Mouse (Mus musculus): ENCODE measurements around the gene Gtpbp1.

The Gtpbp1 gene

DNA sequence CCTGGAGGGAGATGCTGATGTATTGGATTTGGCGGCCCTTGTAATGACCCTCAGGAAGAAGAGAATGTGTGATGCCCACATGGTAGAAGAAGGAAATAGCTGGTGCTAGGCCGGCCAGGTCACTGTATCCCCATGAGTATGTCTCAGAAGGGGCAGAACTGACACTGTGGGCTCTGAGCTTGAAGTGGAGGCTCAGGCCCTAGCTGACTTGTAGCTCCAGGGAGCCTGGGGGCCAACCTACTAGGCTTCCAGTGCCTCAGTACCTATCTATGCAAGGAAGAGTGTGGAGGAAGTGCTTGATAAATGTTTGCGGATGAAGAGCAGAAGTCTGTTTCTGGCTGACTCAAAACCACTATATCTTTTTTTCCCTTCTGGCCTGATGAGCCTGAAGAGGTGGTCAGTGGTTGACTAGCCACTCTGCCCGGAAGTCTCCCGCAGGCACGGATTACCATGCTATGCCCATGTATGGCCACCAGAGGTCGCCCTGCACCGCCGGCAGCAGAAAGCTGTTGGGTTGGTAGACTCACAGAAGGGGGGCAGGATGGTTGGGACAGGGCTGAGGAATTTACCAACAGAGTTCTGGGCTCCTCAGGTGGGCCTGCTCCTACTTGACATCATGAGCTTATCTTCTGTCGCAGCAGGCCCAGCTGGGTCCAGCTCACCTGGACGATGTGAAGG lies 62.2 kb downstream of the Gtpbp1 start:
- no peak for DNase-seq (ENCODE audit: extremely low spot score, low read depth, low spot score)

DNA sequence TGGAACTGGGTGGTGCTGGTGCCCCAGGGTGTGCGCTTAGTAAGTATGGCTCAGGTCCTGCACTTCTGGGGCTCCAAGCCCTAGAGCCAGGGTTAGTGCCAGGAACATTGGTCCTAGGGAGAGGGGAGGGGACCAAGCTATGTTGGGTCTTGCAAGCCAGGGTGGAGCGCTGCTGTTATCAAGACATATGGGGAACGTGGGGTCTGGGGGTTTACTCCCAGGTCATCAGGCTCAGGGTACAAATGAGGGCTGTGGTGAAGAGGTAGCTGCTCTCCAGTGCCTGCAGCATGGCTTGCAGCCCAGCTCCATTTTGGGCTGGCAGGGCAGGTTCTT lies 62.7 kb downstream of the Gtpbp1 start:
- DNase-seq (ENCODE audit: extremely low spot score, low read depth, low spot score), result no peak

DNA sequence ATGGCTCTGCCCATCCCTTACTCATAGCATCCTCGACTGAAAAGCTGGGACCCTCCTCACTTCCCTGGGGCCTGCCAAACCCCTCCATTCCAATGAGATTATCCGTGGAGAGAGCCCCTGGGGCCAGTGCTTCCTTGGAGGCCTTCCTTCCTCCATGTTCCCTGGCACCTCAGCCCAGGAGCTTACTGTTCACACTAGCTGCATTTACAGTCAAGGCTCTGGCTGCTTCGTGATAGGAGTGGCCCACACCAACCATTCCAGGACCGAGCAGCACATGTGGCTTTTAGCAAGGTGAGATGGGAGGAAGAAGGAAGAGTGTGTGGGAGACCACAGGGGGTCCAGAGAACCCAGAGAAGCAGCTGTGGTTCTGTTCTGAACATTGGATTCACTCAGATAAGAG lies 63.2 kb downstream of the Gtpbp1 start:
- no peak for DNase-seq (ENCODE audit: extremely low spot score, low read depth, low spot score)

DNA sequence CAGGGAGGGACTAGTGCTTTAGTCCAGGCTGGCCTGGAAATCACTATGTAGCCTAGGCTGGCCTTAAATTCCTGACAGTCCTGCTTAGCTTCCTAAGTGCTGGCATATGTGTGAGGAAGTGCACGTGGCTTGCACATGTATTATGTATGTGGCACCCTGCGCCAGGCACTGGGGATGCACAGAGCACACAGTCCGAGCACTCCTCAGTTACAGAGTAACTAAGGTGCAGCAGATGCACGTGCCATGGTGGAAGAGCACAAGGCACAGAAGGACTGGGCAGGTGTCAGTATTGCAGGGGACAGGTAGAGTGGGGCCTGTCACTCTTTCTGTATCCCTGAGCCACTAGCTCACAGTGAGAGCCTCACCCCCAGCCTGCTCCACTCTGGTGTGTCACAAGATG lies 64.5 kb downstream of the Gtpbp1 start:
- no peak for DNase-seq (ENCODE audit: extremely low spot score, low read depth, low spot score)

DNA sequence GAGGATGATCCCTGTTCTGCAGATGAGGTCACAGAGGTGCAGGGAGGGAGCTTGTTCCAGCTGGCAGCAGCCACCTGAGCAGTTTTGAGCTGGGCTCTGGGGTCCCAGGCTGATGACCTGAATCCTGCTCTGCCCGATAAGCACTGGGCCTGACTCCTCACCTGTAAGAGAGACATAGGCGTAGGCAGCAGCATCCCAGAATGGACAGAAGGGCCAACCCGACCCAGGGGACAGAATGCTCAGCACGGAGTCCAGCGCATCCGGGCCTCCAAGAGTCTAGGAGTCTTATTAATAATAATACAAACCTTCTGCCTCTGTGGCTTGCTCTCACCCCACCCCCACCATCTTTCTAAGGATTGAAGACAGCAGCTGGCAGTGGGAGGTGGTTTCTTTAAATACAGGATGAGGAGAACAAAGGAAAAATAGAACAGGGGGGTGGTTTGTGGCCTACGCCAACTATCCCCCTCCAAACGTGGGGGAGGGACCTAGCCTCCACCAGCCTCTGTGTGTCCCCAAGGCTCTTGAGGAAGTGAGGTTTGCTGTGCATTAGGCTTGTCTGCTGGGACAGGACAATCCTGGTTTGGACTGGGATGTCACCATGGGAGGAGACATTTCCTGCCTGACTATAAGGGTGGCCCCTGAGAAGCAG lies 65.5 kb downstream of the Gtpbp1 start:
- DNase-seq (ENCODE audit: extremely low spot score, low read depth, low spot score), result no peak

DNA sequence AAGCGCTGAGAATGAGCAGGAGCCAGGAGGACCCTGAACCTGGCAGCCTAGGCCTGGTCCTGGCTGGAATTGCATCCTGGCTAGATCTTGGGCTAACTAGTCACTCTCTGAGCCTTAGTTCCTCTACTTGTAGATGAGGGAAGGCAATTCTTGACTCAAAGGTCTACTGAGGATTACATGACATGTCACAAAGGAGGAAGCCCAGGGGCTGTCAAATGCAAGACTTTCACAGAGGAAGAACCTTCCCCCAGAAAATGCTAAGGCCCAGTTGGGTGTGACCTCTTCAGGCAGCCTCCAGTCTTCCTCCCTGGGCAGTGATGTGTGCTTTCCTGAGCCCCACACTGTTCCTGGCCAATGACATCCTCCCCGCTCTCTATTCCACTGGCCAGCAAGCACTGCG lies 66.5 kb downstream of the Gtpbp1 start:
- no peak for DNase-seq (ENCODE audit: extremely low spot score, low read depth, low spot score)

DNA sequence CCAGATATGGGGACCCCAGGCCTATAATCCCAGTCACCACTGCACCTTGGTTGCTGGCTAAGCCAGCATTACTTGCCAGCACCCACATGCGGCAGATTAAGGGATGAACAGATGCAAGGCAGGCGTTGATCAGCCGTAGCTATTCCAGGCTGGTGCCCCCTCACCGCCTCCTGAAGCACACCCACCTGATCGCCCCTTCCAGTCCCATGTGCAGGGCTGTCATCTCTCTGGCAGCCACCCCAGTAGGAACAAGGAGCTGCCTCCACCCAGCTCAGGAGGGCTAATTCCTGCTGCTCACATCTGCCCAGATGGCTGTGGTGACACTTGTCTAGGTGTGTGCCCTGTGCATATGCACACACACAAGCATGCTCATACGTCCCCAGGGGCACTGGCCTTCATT lies 70.3 kb downstream of the Gtpbp1 start:
- no peak for DNase-seq (ENCODE audit: extremely low spot score, low read depth, low spot score)

DNA sequence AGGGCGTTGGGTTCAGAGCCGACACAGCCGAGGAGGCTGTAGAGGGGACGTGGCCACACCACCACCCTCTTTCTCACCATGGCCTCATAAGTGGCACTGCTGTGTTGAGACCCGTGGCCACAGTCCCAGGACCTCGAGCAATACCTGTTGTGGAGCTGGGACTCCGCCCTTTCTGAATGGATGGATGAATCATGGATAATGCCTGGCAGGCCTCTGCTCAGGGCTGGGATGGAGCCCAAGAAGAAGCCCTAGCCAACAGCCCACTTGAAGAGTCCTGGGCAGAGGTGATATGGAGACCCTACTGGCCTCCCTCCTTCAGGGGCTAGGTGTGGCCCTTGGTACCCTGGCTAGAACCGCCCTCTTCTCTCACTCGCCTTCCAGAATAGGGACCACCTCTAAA lies 72.4 kb downstream of the Gtpbp1 start:
- DNase-seq (ENCODE audit: extremely low spot score, low read depth, low spot score), result no peak

DNA sequence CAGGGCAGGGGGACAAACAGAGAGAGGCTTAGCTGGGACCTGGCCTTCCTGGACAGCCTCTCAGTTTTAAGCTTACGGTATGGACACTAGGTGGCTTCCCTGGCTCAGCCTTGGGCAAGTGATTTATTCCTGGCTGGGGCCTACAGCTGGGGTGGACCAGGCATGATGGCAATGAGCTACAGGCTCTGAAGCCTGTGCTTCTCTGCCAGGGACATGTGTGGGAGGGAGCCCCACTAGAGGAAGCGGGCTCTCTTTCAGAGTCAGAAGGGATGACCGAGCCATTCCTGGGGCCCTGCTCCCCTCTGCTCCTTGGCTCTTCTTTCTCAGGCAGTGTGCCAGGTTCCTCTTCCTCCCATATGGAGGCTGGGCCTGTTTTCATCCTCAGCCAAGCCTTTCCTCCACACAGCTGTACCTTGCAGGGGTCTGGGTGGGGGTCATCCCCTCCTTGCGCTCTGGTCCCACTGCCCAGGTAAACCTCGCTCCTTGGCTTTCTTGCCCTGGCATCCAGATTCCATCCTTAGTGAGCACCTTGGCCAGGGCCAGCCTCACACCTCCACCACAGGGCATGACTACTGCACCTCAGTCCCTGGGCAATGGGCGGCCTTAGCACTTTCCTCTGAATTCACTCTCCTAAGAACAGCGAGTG lies 73.1 kb downstream of the Gtpbp1 start:
- DNase-seq (ENCODE audit: extremely low spot score, low read depth, low spot score), result no peak

DNA sequence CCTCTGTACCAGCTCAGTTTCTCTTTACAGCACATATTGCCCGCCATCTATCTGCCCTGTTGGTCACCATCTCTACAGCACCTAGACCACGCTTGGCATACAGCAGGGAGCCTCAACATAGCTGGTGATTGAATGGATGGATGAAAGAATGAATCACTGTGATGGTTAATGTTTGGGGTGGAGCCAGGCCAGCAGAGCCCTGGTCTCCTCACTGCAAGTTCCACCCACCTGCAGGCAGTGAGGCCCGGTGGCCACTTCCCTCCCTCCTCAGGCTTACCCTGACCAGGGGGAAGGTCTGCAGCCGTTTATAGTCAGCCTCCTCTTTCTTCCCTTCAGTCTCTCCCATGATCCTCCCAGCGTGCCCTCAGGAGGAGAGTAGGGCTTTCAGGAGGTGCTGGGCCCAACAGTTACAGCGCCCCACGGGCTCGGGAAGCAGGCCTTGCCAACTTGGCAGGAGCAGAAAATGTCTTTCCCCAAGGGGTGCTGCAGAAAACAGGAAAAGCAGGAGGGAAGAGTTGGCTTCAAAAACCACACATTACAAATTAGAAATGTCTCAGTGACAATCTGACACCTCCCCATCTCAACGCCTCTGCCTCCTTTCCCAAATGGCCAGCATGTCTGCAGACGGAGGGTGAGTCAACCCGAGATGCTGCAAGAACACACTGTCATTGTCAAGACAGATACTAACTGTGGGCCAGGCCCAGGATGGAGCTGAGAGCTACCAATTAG lies 74.1 kb downstream of the Gtpbp1 start:
- no peak for DNase-seq (ENCODE audit: extremely low spot score, low read depth, low spot score)

DNA sequence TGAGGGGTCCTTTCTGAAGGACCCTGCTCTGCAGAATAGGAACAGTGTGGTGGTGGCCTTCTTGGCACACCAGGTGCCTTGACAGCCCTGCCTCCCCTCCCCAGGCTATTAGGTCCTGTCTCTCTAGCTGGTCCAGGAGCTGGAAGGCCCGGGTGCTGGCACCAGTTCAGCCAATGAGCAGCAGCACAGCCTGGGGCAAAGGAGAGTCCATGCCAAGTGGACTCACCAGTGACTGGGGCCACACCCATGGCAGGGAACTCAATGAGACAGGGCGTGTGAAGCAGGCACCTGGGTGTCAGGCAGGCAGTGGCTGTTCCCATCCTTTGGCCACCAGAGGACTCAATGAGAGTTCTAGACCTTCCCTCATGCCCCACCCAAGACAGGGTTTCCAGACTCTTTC lies 74.7 kb downstream of the Gtpbp1 start:
- DNase-seq (ENCODE audit: extremely low spot score, low read depth, low spot score), result no peak

DNA sequence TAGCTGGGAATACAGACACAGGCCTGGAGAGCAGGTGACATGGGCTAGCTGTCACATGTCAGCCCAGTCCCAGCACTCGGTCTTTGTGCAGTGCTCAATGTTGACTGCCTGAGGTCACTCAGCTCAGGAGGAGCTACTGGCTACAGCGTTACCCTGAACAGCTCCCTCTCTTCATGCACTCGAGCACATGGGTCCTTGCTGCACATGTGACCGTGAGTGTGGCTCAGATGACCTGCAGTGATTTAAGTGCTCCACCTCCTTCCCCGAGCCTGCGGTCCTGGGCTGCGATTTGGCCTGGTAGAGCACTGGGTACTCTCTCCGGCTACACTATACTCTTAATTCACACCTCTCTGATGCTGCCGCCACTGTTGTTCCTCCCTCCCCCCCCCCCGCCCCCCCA lies 75.5 kb downstream of the Gtpbp1 start:
- no peak for DNase-seq (ENCODE audit: extremely low spot score, low read depth, low spot score)

DNA sequence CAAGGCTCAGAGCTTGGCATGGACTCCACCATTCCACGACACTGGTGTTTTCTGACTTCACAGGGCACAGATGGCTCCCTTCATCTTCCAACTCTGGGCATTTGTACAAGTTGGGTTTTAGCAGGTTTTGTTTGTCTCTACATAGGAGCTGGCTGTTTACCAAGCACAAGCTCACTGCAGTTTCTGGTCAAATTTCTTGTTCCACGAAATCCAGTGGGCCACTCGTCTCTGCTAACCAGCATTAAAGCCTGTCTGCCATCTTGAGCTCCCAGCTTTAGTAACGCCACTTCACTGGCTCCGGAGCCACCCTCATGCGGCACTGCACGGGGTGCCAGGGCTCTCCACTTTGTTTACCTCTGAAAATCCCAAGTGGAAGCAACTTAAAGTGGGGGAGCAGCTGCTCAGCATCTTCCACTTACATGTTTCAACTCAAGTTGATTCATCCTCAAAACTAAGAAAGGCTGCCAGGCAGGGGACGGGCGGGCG lies 76.0 kb downstream of the Gtpbp1 start:
- no peak for DNase-seq (ENCODE audit: extremely low spot score, low read depth, low spot score)

DNA sequence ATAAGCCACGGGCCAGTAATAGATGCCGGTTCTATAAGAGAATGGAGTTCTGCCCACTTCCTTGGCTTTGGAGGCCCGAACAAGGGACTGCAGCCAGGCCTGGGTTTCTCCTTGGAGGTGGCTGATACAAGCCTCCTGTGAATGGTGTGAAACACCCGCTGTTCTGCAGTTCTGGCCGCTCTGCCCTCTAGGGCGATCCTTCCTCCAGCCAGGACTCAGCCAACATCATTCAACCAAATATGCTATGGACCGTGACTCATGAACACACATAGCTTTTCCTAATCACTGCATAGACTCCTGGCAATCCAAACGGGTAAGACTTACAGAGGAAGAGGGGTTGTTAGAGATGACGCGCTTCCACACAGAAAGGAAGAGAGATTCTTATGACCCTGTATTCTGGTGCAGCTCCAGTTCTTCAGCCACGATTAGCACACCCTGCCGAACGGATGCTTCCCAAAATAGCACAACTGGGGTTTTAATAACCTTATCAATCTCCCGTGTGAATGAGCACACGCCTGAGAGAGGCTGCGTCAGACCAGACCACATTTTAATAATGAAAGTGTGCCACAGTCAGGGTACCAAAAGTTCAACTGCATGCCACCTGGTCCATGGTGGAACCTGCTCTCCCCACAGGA lies 76.8 kb downstream of the Gtpbp1 start:
- no peak for DNase-seq (ENCODE audit: extremely low spot score, low read depth, low spot score)

DNA sequence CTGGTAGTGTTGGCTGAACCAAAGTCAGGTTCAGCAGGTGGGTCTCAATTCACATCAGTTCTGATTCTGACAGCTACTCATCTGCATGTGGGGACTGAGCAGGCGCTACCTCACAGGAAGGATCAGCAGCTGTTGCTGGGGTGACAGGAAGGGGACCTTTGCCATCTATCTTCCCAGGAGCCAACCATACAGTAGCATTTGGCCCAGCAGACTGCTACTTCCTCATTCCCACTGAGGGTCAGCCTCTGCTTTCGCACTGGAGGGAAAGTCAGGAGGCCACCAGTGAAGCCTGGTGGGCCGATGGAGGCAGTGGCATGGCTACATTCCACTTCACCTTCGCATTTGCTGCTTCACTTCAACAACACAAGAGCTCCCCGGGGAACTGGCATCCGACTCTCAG lies 77.7 kb downstream of the Gtpbp1 start:
- no peak for DNase-seq (ENCODE audit: extremely low spot score, low read depth, low spot score)

DNA sequence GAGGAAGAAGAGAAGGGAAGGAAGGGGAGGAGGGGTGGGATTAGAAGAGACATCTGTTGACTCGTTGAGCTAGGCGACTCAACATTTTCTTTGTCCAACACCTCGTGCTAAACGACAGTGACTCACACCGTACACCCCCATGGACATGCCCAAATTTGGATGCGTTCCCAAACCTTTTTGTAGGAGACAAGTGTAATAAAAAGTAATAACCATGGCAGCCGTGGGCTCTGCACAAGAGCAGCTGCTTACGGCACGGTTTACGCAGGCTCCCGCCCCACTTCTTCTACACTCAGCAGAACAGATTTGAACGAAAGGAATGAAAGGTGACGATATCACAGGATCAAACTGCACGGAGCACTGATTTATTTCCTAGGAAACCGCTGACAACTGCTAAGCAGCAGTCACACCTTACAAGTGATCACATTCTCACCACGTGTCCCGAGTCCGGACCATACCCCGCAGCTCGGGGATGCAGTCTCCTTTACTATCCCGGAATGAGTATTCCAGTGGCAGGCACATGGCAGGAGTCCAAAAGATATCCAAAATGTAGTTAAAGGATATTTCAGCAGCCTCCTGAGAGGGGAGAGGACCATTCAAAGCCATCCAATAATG lies 80.1 kb downstream of the Gtpbp1 start:
- no peak for DNase-seq (ENCODE audit: extremely low spot score, low read depth, low spot score)
